Mouse (Mus musculus) thymus, postnatal 10 days (tissue): ENCODE results near the gene Cutal.
"Not testable (repeated sequence)": the region's sequence is repeated elsewhere in the genome, so short reads cannot be mapped to it uniquely, and the experiment has no call there.

ENCODE experiments used
- DNase-seq, 2 experiments: peaks; one replicate each; pipeline ENCODE4 v3.0.0; 2021; ENCODE audit warnings: low spot score in 2 of 2

The Cutal gene

DNA sequence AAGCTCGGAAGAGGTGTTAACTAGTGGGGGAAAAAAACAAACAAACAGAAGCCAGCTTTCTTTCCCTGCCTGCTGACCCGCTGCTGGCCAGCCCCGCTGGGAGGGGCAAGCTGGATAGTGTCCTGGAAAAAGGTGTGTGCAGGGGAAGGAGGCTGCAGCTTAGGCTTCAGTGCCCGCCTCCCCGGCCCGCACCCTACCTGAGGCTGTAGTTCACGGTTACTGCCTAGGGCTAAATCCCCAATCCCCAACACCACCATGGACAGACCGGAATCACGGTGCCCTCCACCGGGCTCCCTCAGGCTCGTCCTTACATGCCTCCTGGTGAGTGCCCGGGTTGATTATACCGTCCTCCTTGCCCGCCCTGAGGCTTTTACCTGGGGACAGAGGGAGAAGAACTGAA lies at the start of gene Cutal:
Cutal (plus strand) TSS at position 126 of the 400 bp plus-strand sequence.
- DNase-seq = no peak

DNA sequence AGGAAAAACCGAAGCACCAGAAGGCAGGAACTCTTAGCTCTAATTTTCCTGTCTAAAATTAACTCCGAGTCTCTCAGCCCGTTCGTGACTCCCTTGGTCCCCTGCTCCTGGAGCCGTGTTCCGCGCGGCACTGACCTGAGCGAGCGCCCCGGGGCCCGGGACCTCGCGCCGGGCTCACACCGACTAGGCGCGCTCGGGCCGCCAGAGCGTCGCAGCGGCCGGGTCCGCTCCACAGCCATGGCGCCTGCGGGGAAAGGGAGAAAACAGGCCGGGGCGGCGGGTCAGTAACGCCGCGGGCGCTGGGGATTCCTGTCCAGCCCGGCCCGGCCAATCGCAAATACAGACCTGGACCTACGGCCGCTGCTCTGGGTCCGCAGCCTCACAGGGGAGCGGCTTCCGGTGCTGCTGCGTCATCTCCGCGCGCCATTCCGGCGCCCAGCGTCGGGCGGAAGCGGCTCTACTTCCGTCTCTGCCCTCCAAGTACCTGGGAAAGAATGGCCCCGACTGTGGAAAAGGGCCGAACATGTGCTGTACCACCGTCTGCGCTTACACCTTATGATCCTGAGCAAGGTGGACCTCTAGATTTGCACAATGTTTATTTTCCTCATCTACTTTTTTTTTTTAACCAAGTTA lies 48.3 kb upstream of the Cutal start, which contains the start of gene Fbxw2:
Fbxw2 (minus strand) TSS at position 485 of the 633 bp plus-strand sequence.
- DNase-seq = peak; percentile 76 to 87

DNA sequence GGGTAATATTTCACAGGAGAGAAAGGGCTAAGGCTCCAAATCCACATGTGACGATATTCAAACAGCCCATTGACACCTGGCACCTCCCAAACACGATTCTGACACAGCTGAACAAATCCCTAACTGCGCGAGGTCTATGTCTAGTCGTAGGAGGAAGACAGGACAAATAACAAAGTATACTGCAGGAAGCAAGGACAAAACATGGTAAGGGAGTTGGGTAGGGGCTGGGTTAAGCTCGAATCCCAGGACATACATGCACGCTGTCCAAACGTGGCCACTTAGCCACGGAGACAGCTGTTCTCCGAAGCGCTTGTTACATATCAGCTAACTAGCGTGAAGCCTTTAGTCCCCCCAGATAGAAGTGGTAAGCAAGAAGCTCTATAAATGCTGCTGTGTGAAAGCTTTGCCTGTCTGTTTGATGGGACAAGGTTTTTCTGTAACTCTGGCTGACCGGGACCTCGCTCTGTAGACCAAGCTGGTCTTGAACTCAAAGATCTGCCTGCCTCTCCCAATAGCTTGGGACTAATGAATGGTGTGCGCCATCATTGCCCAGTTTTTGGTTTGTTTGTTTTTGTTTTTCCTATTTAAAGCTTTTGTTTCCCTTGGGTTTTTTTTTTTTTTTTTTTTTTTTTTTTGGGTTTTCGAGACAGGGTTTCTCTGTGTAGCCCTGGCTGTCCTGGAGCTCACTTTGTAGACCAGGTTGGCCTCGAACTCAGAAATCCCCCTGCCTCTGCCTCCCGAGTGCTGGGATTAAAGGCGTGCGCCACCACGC lies 47.5 kb upstream of the Cutal start:
- DNase-seq = peak in 1 of 2 experiments; percentile 11

DNA sequence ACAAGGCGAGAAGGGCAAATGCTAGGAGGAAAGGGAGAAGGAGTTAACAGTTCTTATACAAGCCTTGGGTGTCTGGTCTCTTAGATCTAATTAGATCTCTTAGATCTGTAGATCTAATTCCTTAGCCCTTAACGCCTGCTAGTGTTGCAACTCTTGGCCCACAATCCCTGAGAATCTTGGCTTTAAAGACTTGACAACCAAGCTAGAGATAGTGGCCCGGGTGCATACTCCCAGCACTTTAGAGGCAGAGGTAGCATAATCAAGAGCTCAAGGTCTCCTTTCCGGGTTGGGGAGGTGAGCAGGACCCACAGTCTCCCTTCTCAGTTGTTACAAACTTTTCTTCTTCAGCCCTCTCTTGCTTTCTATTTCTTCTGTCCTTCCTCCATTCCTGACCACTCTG lies 46.6 kb upstream of the Cutal start:
- DNase-seq = no peak

DNA sequence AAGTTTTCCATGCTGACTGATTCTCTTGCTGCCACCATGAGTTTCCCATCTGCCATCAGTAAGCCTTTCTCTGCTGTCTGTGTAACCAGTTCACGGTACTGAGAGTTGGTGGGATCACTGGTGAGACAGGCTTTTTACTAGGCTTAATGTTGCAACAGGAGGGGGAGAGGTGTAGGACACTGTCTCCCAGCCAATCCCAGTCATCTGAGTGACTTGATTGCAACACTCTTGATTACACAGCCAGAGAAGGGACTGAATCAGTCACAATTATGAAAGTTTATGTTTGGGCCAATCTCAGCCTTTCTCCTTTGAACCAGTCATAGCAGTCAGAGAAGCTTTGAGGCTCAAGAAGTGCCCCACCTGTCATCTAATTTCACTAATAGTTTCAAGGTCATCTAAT lies 46.2 kb upstream of the Cutal start:
- DNase-seq = no peak

DNA sequence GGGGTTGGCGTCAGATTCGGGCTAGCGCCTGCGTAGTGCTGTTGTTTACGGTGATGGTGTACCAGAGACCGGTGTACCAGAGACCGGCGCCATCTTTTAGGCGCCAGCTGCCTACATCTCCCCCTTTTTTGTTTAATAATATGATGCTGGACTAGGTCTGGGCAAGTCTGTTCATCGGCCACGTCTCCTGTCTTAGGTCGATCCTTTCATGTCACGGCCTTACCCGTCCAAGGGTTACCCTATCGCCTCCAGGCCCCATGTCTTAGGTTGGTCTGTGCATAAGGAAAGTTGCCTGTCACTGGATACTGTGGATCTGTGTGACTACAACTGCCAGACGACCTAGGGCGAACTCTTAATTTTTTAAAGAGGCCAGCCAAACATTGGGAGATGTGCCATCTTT lies 44.1 kb upstream of the Cutal start:
- DNase-seq = not testable (repeated sequence)

DNA sequence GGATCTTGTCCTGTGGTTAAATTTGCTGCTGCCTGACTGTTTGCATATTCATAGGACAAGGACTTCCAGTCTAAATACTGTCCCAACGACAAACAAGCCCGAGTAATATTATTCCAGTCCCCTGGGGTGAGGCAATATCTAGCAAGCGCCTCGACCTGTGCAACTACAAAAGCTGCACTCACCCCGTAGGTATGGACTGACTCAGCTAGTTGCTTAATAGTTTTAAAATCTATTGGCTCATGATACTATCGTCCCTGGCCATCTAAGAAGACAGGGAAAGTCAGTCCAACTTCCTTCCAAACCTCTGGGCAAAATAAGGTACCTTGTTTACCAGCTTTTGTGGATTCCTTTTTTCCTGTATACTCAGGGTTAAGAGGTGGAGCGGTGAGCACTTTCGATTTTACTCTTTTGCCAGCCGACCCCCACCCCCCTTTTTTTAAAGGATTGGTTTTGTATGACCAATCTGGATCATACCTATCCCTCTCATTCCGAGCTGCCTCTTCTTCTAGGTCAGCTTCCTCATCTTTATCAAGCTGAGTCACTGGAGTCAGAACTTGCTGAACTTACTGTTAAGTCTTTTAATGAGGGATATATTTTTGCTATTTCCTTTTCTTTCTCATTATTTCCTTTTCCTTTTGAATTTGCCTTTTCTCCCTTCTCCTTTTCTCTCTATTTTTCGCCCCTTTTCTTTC lies 41.3 kb upstream of the Cutal start, which contains the start of gene Gm34653:
Gm34653 (plus strand) TSS at position 242 of the 692 bp plus-strand sequence.
- DNase-seq = not testable (repeated sequence)

DNA sequence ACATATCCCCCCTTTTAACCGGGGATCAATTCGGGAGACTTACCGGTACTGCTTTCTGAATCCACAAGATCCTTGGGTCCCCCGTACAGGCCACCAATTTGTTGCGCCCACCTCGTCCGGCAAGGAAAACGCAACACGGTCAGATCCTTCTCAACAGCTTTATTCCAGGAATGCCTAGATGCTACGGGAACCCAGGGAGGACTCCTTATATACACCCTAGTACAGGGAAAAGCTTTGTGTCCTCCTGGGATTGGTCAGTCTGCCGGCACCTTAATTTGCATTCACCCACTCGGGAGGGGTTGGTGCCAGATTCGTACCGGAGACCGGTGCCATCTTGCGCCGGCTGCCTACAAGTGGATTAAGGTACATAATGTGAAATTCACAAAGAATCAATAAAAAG lies 40.6 kb upstream of the Cutal start:
- no peak for DNase-seq

DNA sequence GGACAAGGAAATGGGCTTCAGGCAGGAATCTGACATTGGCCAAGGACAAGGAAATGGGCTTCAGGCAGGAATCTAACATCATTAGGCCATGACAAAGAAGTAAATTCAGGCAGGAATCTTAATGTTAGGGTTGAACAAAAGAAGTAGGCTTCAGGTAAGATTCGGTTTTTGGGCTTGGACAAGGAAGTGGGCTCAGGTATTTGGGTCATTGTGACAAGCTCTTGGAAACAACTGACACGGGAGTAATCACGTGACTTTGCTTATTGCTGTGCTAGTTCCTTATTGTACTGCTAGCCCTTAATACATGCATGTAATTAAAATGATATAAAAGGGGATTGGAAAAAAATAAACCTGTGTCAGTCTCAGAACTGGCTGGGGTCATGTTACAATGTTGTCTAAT lies 38.5 kb upstream of the Cutal start:
- DNase-seq = no peak

DNA sequence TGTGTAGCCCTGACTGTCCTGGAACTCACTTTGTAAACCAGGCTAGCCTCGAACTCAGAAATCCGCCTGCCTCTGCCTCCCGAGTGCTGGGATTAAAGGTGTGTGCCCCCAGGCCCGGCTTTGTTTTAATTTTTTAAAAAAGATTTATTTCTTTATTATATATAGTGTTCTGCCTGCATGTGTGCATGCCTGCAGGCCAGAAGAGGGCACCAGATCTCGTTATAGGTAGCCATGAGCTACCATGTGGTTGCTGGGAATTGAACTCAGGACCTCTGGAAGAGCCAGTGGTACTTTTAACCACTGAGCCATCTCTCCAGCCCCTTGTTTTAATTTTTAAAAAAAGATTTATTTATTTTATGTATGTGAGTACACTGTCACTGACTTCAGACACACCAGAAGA lies 34.1 kb upstream of the Cutal start:
- not testable (repeated sequence) for DNase-seq

DNA sequence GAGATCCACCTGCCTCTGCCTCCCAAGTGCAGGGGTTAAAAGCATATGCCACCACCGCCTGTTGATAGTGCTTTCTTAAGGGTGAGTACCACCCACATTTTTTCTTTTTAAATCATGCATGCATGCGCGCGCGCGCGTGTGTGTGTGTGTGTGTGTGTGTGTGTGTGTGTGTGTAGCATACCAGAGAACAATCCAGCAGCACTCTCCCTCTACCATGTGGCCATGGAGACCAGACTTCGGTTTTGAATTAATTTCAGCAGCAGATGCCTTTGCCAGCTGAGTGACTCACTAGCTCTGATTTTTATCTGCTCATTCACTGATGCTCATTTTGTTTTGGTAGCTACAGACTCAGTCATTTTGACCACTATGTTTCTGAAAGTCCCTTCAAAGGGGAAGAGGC lies 32.5 kb upstream of the Cutal start:
- no peak for DNase-seq

DNA sequence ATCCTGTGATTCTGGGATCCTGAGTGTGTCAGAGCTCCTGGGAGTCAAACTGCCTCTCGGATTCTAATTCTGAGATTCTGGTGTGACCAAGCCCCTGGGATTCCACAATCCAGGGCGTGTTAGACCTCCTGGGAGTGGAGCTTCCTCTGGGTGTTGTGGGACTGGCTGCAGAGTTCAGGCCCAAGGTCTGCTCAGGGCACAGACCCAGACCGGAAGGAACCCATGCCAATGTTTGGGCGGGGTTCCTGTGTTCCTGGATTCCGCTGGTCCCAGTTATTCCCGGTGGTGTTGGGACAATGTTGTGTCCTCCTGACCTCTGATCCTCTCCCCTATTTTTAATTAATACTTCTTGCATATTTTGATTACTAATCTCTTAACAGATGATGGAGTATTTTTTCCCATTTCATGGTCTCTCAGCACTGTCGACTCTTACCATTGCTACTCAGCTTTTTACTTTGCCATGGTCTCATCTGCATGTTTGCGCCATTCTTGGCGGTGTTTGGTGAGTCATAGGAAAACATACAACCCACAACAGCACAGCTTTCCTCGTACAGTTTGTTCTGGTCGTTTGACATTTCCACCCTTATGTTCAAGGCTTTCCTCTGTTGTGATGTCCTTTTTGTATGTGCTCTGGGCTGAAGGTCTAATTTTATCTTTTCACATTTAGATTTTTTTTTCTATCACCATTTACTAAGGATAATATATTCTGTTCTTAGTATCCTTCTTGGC lies 30.8 kb upstream of the Cutal start:
- DNase-seq = no peak

DNA sequence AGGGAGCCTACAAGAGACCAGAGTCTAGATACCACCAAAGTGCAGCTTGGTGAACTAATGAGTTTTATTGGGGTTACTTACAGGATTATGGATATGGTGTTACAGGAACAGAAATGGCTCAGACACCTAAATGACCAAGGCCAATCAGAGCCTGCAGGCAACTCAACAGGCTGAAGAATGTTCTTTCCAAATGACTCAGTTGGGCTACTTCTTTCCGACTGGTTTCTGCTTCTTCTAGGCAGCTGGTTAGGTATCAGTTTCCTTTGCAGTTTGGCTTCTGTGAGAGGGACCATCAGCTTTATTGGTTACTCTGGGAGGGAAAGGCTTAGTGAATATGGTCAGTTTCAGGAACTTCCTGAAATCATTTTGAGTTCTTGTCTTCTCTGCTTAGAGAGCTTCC lies 26.5 kb upstream of the Cutal start:
- DNase-seq = no peak

DNA sequence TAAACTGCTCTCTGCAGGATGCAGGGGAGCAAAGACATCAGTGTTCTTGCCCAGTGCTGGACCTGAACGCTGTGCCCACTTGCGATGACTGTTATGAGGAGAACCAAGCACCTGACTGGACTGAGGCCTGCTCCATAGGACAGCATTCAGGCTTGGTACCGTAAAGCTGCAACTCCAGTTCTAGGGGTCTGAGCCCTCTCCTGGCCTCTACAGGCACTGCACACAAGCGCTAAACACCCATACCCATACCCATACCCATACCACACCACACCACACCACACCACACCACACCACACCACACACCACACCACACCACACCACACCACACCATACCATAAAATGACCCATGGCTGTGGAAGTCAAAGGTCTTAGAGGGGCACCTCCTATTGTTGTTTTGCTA lies 18.9 kb upstream of the Cutal start:
- DNase-seq = no peak

DNA sequence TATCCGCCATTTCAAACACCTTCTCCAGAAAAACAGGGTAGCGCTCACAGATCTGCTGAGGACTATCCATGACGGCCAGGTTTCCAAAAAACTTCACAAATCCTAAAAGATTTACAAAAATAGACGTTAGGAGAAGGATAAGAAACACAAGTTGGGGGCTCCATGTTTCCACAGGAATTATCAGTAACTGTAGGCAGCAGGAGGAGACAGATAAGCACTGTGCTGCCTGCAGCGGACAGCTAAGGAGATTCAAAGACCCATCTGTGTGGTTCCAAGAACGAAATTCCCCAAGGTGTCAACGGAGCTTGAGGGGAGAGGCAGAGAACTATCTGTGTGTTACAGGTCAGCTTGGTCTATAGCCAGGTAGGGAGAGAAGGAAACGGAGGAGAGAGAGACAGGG lies 16.5 kb upstream of the Cutal start:
- DNase-seq = no peak

DNA sequence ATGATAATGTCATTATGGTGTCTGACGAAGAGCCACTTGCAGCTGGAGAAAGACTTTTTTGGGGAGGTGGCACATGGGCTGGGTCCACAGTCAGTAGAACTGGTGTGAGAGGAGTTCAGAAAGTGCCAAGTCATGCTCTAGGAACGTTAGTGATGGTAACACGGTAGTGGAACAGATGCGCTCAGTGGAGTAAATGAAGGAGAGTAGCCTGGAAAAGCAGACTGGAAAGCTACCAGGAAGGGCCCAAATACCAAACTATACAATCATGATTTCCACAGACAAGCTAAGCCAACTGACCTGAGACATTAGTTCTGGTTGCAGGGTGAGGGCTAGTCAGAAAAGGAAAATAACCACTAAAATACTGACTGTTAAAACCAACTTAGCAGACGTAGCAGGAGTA lies 4.5 kb upstream of the Cutal start:
- no peak for DNase-seq

DNA sequence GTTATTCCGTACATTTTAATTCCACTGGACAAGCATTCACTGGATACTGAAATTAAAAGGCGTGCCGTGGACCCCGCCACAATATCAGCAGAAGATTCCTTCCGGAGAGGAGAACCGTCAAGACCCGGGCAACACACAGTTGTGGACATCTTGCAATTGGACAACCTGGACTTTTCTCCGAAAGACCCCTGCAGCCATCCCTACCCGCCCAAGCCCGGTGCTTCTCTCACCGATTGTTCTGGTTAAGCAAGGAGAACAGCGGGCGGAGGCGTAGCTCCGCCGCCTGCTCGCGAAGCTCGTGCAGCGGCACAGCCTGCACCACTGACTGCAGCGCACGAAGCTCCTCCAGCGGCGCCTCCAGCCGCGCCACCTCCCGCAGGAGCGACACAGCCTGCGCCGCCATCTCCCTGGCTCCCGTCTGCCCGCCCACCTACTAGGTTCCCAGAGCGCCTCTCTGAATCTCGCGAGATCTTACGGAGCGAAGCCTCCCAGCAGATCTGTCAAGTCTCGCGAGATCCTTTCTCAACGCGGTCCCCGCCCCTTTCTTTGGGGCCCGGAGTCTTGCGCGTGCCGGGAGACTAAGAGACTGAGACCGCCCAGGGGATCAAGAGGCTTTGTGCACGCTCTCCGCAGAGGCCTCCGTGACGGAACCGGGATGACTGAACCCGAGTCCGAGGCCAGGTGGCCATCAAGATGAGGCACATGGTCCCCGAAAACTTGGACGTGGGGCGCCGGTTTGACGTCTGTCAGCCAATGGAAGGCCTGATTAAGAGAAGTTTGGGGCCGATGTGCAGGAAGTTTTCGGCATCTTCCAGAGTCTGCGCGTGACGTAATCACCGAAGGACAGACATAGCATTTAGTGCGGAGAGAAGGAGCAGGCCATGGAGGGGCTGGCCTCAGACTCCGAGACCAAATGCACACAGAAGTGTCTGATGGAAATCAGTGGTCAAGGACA lies 3.4 kb upstream of the Cutal start:
- DNase-seq = peak; percentile 93 to 95

DNA sequence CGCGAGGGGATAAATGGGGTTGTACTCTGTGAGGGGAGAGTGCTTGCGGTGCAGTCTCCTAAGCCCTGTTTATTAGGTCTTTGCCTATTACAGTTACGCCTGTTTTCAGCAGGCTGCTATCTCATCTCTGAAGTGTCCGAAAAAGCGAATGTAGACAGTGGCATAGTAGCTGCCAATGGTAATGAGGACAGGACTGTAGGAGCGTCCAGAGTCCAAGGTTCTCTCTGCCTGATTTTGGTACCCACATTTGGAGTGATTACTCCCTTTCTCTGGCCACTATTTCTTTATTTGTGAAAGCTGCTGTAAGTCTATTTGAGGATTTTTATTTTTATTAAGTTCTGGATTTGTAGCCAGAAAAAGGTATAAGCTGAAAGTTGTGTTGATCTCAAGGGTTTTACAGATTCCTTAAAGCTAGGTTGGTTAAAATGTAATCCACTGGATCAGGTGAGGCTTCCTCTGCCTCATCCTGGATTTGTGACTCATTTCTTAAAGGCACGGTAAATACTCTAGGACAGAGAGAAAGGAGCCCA lies 685 bp downstream of the Cutal start, which contains the start of gene Psmd5:
Psmd5 (minus strand) TSS at position 153 of the 530 bp plus-strand sequence.
- DNase-seq = no peak

DNA sequence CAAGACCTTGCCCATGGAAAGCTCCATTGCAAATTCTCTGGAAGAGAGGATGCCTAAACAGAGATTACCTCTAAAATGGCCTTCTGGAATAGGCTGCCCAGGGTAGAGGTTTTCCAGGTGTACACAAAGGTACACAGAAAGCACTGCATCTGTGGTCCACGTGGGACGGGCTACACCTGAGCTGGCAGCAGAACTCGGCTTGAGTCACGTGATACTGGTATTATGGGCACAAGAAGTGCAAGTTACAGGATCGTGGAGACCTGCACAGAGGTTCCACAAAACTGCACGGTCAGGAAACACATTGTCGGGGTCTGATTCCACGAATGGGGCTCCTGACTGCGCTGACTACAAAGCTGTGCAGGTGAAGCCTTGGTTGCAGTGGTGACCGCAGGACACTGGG lies 5.9 kb downstream of the Cutal start:
- no peak for DNase-seq

DNA sequence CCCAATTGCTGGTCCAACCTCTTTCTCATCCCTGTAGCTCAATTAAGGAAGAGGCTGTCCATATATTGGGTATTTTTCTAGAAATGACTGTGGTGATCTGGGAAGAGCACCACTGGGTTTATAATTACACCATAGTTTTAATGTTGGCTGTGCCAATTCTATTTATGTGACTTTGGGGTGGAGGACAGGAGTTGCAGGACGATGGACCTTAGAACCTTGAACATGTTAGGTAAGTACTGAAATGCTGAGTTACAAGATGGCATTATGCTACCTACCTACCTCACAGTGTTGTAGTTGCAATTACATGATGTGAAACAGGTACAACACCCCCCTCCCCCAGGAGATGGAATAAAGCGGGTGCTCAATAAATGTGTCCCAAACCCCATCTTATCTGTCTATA lies 8.6 kb downstream of the Cutal start:
- no peak for DNase-seq

DNA sequence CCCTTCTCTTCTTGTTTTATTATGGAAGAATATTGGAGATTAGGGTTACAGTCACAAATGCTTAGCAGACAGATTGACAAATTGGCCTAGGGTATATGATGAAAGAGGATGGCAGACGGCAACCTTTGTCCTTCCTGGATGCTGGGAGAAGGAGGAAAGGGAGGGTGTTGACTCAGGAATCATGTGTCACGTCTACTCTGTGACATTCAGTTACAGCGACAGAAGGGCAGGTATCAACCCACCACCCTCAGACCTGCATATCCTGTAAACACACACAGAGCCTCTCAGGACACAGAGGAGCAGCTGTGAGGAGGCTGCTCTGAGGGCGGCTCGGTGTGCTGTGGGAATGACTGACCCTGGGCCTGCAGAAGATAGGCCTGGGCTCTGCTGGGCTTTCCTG lies 9.0 kb downstream of the Cutal start:
- no peak for DNase-seq
